In the genomic region with DNA sequence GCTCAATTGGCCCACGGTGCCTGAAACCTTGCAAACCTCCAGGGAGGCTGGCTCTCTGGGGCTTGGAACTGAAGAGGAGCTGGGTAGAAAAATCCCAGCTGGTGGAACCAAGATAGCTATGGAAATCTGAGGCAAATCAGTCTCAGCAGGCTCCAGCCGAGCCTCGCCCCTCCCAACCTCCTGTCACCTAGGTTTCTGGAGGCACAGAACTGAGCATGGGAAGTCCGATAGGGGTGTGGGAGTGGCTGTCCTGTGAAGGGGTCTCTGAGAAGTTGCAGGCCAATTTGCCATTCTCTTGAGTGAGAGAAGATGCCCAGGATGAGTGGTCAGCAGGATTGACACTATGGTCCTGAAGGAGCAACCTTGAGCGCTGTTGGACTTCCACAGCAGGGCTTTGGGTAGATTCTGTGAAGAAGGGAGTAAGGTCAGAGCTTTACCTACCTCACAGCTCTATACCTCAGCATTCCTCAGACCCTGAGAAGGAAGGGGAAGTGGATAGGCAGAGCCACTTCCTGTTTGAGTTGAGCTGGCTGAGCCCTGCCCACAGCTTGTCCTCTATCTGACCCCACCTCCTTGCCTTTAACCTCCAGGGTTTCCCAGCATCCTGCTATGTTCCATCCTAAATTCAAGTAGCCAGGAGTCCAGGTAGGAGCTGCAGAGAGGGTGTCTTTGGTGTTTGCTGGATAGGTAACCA, we compare ENCODE assay signal across 16 mouse cellular contexts. TPM values are rescaled to one million over a fixed set of nuclear protein-coding genes. Genes with fewer than 3 reads are reported as not detected.
DNase-seq lines count a peak whose midpoint lies in the region; ATAC-seq and TF ChIP-seq lines count a peak whose summit lies in the region.
"Had no signal": no experiment of that assay in that cellular context is flagged by ENCODE, and none has a peak within 500 bp of the region (broad histone marks: within the 10 kb centered on the region; RNA-seq: fewer than 3 reads in every experiment).

No protein-coding gene starts in this region.

- no peak for TF ChIP-seq CTCF in CH12.LX (conservative IDR thresholded peaks at IDR 0.05 in 1 of 2, IDR thresholded peaks at IDR 0.05 in 1 of 2; ENCODE audit: low read depth in 2 of 2, low read length in 2 of 2)
- TF ChIP-seq CTCF in bone marrow macrophage, adult 2 months (IDR thresholded peaks at IDR 0.05; ENCODE audit: low read depth, low read length) = no peak

- H3K4me1 ChIP-seq in intestine, embryonic 15.5 days (replicated peaks) = peaks cover 20% of the 10 kb centered on the region
- H3K4me1 ChIP-seq in intestine, embryonic 16.5 days (ENCODE audit: control insufficient read depth, insufficient read depth, low read length) = peaks cover 15% of the 10 kb centered on the region
- H3K4me1 ChIP-seq in CH12.LX (ENCODE audit: control insufficient read depth in 1 of 2, insufficient read depth in 2 of 2) = peaks cover 19 to 71% of the 10 kb centered on the region in 2 experiments
- H3K4me1 ChIP-seq in bone marrow macrophage, adult 2 months (ENCODE audit: control insufficient read depth, insufficient read depth, low read length) = peaks cover 9% of the 10 kb centered on the region

- no peaks in the 10 kb centered on the region for H3K79me2 ChIP-seq in CH12.LX (replicated peaks; ENCODE audit: control insufficient read depth, extremely low read depth, insufficient read depth, poor library complexity, severe bottlenecking)

- H3K9ac ChIP-seq in intestine, embryonic 15.5 days = no peak overlapping the region
- no peak overlapping the region; the same call in 1 of the 2 replicates for H3K9ac ChIP-seq in intestine, embryonic 16.5 days (ENCODE audit: low read depth, low read length)
- H3K9ac ChIP-seq in CH12.LX (ENCODE audit: insufficient read depth, low read depth) = peak overlapping the region; percentile 88
- H3K9ac ChIP-seq: embryonic facial prominence, embryonic 12.5 days; limb, embryonic 13.5 days had no signal

- H3K27me3 ChIP-seq in intestine, embryonic 15.5 days (replicated peaks) = no peaks in the 10 kb centered on the region
- H3K27me3 ChIP-seq in intestine, embryonic 16.5 days (replicated peaks; ENCODE audit: control insufficient read depth, insufficient read depth, low read length) = no peaks in the 10 kb centered on the region
- H3K27me3 ChIP-seq in CH12.LX (replicated peaks) = no peaks in the 10 kb centered on the region
- H3K27me3 ChIP-seq: embryonic facial prominence, embryonic 12.5 days; limb, embryonic 13.5 days had no signal

- 0 out of 2 replicates have a peak overlapping the region, but pooled peaks have one; percentile 14 for H3K4me2 ChIP-seq in intestine, embryonic 15.5 days (replicated peaks)
- no peak overlapping the region for H3K4me2 ChIP-seq in intestine, embryonic 16.5 days (ENCODE audit: low read depth, low read length)
- peak overlapping the region; percentile 81 for H3K4me2 ChIP-seq in CH12.LX (ENCODE audit: insufficient read depth, low read depth, poor library complexity, severe bottlenecking)
- H3K4me2 ChIP-seq: embryonic facial prominence, embryonic 12.5 days; limb, embryonic 13.5 days had no signal

- ATAC-seq in intestine, embryonic 15.5 days = 0 out of 2 replicates have a peak, but pooled peaks have one; percentile 26
- no peak for ATAC-seq in intestine, embryonic 16.5 days
- ATAC-seq: forebrain, embryonic 14.5 days had no signal

- no peak overlapping the region for H3K4me3 ChIP-seq in intestine, embryonic 15.5 days (replicated peaks)
- H3K4me3 ChIP-seq in intestine, embryonic 16.5 days (ENCODE audit: low read length) = no peak overlapping the region
- peak overlapping the region; percentile 62 to 74 (median 63) for H3K4me3 ChIP-seq in CH12.LX (replicated peaks in 1 of 3; ENCODE audit: low read depth in 2 of 3, low read length in 2 of 3, poor library complexity in 1 of 3)
- H3K4me3 ChIP-seq in bone marrow macrophage, adult 2 months (ENCODE audit: insufficient read depth, low read length) = peak overlapping the region; percentile 19
- H3K4me3 ChIP-seq: embryonic facial prominence, embryonic 12.5 days; limb, embryonic 13.5 days had no signal

- dilution Hi-C loops in CH12.LX (cut with MboI; ENCODE audit: extremely low pct_ligation_motif_present, extremely low pct_unique_long_range_greater_than_20kb, low sequenced_read_pairs) = no loop called here

- peak; percentile 66 for TF ChIP-seq POLR2A in CH12.LX (IDR thresholded peaks at IDR 0.05; ENCODE audit: low read depth, low read length)
- TF ChIP-seq POLR2A in bone marrow macrophage, adult 2 months (IDR thresholded peaks at IDR 0.05; ENCODE audit: borderline replicate concordance, low read depth, low read length) = no peak

- H3K36me3 ChIP-seq in intestine, embryonic 15.5 days = no peaks in the 10 kb centered on the region
- H3K36me3 ChIP-seq in intestine, embryonic 16.5 days (ENCODE audit: control insufficient read depth, insufficient read depth, low read length) = no peaks in the 10 kb centered on the region
- peaks cover 0 to 23% of the 10 kb centered on the region in 2 experiments for H3K36me3 ChIP-seq in CH12.LX (replicated peaks in 1 of 2; ENCODE audit: control insufficient read depth in 1 of 2, insufficient read depth in 1 of 2, low read length in 1 of 2)
- H3K36me3 ChIP-seq: embryonic facial prominence, embryonic 12.5 days; limb, embryonic 13.5 days had no signal

- peak; percentile 28; the same call in 1 of the 2 replicates for TF ChIP-seq EP300 in CH12.LX (IDR thresholded peaks at IDR 0.05; ENCODE audit: low read length)

- no peak overlapping the region for H3K27ac ChIP-seq in intestine, embryonic 15.5 days
- H3K27ac ChIP-seq in intestine, embryonic 16.5 days (ENCODE audit: low read length) = no peak overlapping the region
- peak overlapping the region; percentile 70 for H3K27ac ChIP-seq in CH12.LX (ENCODE audit: insufficient read depth, low read depth)
- no peak overlapping the region for H3K27ac ChIP-seq in bone marrow macrophage, adult 2 months (ENCODE audit: insufficient read depth, low read depth, low read length)
- H3K27ac ChIP-seq: embryonic facial prominence, embryonic 12.5 days; limb, embryonic 13.5 days had no signal

- TF ChIP-seq RAD21 in CH12.LX (IDR thresholded peaks at IDR 0.05; ENCODE audit: low read depth, low read length) = no peak

- WGBS in intestine, embryonic 15.5 days = 60% methylated on average over 5 of the region's 5 CpGs
- WGBS in intestine, embryonic 16.5 days = 58% methylated on average over 5 of the region's 5 CpGs

- in situ Hi-C loops in CH12.LX (cut with MboI; ENCODE audit: low pct_ligation_motif_present, low pct_unique_long_range_greater_than_20kb, low sequenced_read_pairs) = no loop called here

- H3K9me3 ChIP-seq in intestine, embryonic 15.5 days = no peaks in the 10 kb centered on the region
- H3K9me3 ChIP-seq in intestine, embryonic 16.5 days (ENCODE audit: control insufficient read depth, low read length) = no peaks in the 10 kb centered on the region
- H3K9me3 ChIP-seq in CH12.LX (replicated peaks; ENCODE audit: low read length) = no peaks in the 10 kb centered on the region
- H3K9me3 ChIP-seq: embryonic facial prominence, embryonic 12.5 days; limb, embryonic 13.5 days had no signal

- peak; percentile 59 for DNase-seq in CH12.LX (ENCODE audit: extremely low read depth)
- peak; percentile 45 for DNase-seq in naive thymus-derived CD4-positive, alpha-beta T cell, adult 2 months (ENCODE audit: low read depth)
- DNase-seq in cerebellum, postnatal 36 days = no peak
- no peak for DNase-seq in adrenal gland, adult 2 months
- DNase-seq in embryo, embryonic 10 days (ENCODE audit: low spot score) = no peak
- DNase-seq: cerebellum, adult 18-20 months; gastrocnemius, postnatal 25 days had no signal

RNA-seq across cellular contexts. Expression of a gene that starts 8.2 kb away (rescaled TPM):
- polyA plus RNA-seq in intestine, embryonic 15.5 days (2015; fragmentation: Nextera tagmentation; extraction: Ambion mirVana) = 3.1 and 3.9 TPM in 2 replicates
- 4.2 and 4.7 TPM in 2 replicates for polyA plus RNA-seq in intestine, embryonic 16.5 days (2015; fragmentation: Nextera tagmentation; extraction: Ambion mirVana)
- total RNA-seq in CH12.LX (2012; rRNA removed) = 0.04 TPM in 1 of 2 replicates, not detected in the other
- total RNA-seq in CH12.LX (2014; rRNA removed) = not detected in 2 replicates
- polyA plus RNA-seq in CH12.LX (2012; ENCODE audit: insufficient read length, low read depth) = not detected in 2 replicates
- not detected in 2 replicates for polyA plus RNA-seq in bone marrow macrophage, adult 2 months (2012; ENCODE audit: insufficient read depth, insufficient read length, missing spikeins)
- total RNA-seq in adrenal gland, adult 2 months (2021) = under 1 TPM in 1 of 2 experiments, not detected in 1; 0.21 TPM
- 0.13 and 0.19 TPM in 2 replicates for polyA plus RNA-seq in adrenal gland, adult 2 months (2012; rRNA removed)
- total RNA-seq: gastrocnemius, postnatal 25 days had no signal
- polyA plus RNA-seq: C2C12; forebrain, embryonic 14.5 days; heart, postnatal 0 days had no signal

RNA-seq across cellular contexts. Expression of a gene that starts 41.4 kb away (rescaled TPM):
- 1.1 and 1.6 TPM in 2 replicates for polyA plus RNA-seq in intestine, embryonic 15.5 days (2015; fragmentation: Nextera tagmentation; extraction: Ambion mirVana)
- polyA plus RNA-seq in intestine, embryonic 16.5 days (2015; fragmentation: Nextera tagmentation; extraction: Ambion mirVana) = 1.0 and 1.4 TPM in 2 replicates
- total RNA-seq in CH12.LX (2012; rRNA removed) (52.1 and 76.1 TPM in 2 replicates), CH12.LX (2014; rRNA removed) (48.8 and 50.7 TPM in 2 replicates)
- 38.8 and 48.4 TPM in 2 replicates for polyA plus RNA-seq in CH12.LX (2012; ENCODE audit: insufficient read length, low read depth)
- not detected in 2 replicates for polyA plus RNA-seq in bone marrow macrophage, adult 2 months (2012; ENCODE audit: insufficient read depth, insufficient read length, missing spikeins)
- under 1 TPM in 1 of 2 experiments, not detected in 1; 0.38 TPM for total RNA-seq in adrenal gland, adult 2 months (2021)
- polyA plus RNA-seq in adrenal gland, adult 2 months (2012; rRNA removed) = 0.30 and 0.61 TPM in 2 replicates
- total RNA-seq: gastrocnemius, postnatal 25 days; layer of hippocampus, postnatal 25 days had no signal

RNA-seq across cellular contexts. Expression of a gene that starts 42.4 kb away (rescaled TPM):
- 22.2 and 22.8 TPM in 2 replicates for polyA plus RNA-seq in intestine, embryonic 15.5 days (2015; fragmentation: Nextera tagmentation; extraction: Ambion mirVana)
- 21.4 and 22.3 TPM in 2 replicates for polyA plus RNA-seq in intestine, embryonic 16.5 days (2015; fragmentation: Nextera tagmentation; extraction: Ambion mirVana)
- total RNA-seq in CH12.LX (2012; rRNA removed) = 34.3 and 37.7 TPM in 2 replicates
- total RNA-seq in CH12.LX (2014; rRNA removed) = 29.8 and 31.1 TPM in 2 replicates
- polyA plus RNA-seq in CH12.LX (2012; ENCODE audit: insufficient read length, low read depth) = 29.8 and 33.2 TPM in 2 replicates
- polyA plus RNA-seq in bone marrow macrophage, adult 2 months (2012; ENCODE audit: insufficient read depth, insufficient read length, missing spikeins) = 18.3 and 20.3 TPM in 2 replicates
- 1 to 10 TPM; 5.7 to 9.6 TPM for total RNA-seq in adrenal gland, adult 2 months (2021)
- 14.6 and 15.6 TPM in 2 replicates for polyA plus RNA-seq in adrenal gland, adult 2 months (2012; rRNA removed)

RNA-seq across cellular contexts. Expression of a gene that starts 53.8 kb away (rescaled TPM):
- polyA plus RNA-seq in intestine, embryonic 15.5 days (2015; fragmentation: Nextera tagmentation; extraction: Ambion mirVana) = 0.49 and 0.52 TPM in 2 replicates
- polyA plus RNA-seq in intestine, embryonic 16.5 days (2015; fragmentation: Nextera tagmentation; extraction: Ambion mirVana) = 0.55 and 0.86 TPM in 2 replicates
- total RNA-seq in CH12.LX (2012; rRNA removed) (21.7 and 28.2 TPM in 2 replicates), CH12.LX (2014; rRNA removed) (73.5 and 86.1 TPM in 2 replicates)
- 63.8 and 81.1 TPM in 2 replicates for polyA plus RNA-seq in CH12.LX (2012; ENCODE audit: insufficient read length, low read depth)
- polyA plus RNA-seq in bone marrow macrophage, adult 2 months (2012; ENCODE audit: insufficient read depth, insufficient read length, missing spikeins) = 1.5 and 1.7 TPM in 2 replicates
- 1 to 10 TPM in 1 of 2 experiments, under 1 TPM in 1; 0.61 to 1.2 TPM for total RNA-seq in adrenal gland, adult 2 months (2021)
- 4.4 and 5.0 TPM in 2 replicates for polyA plus RNA-seq in adrenal gland, adult 2 months (2012; rRNA removed)

Comparison
In these comparisons a context has a peak if more than half of its experiments do, and no peak if none do; other contexts are left out.
1. H3K4me3 ChIP-seq: peak in CH12.LX (3 of 3) and bone marrow macrophage, adult 2 months (single experiment); none in intestine, embryonic 15.5 days (single experiment) and intestine, embryonic 16.5 days (single experiment).
2. DNase-seq: peak in CH12.LX (single experiment) and naive thymus-derived CD4-positive, alpha-beta T cell, adult 2 months (single experiment); none in cerebellum, postnatal 36 days (0 of 2), adrenal gland, adult 2 months (single experiment) and embryo, embryonic 10 days (single experiment).
3. RNA of a gene that starts 41.4 kb away (polyA plus RNA-seq): 38.8 to 48.4 TPM in CH12.LX; 1.0 to 1.4 TPM in intestine, embryonic 16.5 days, 1.1 to 1.6 TPM in intestine, embryonic 15.5 days, 0.30 to 0.61 TPM in adrenal gland, adult 2 months and not detected in bone marrow macrophage, adult 2 months; every median in the first group is over 10 times any median in the second.